Comparison of ENCODE assay signal across 19 mouse cellular contexts in genomic region chr16:32133148-32133547, GRCm38 (mm10). TPM values are rescaled to one million over a fixed set of nuclear protein-coding genes. Genes with fewer than 3 reads are reported as not detected.
"Had no signal": no experiment of that assay in that cellular context is flagged by ENCODE, and none has a peak within 500 bp of the region (broad histone marks: within the 10 kb centered on the region; RNA-seq: fewer than 3 reads in every experiment).

No protein-coding gene starts in this region.

- H3K9me3 ChIP-seq: liver, embryonic 13.5 days; lung, embryonic 15.5 days; megakaryocyte, embryonic 14.5 days; midbrain, embryonic 13.5 days; midbrain, embryonic 15.5 days; neural tube, embryonic 12.5 days had no signal

- H3K36me3 ChIP-seq: liver, embryonic 13.5 days; lung, embryonic 15.5 days; midbrain, embryonic 13.5 days; midbrain, embryonic 15.5 days; neural tube, embryonic 12.5 days had no signal

- H3K4me1 ChIP-seq: lung, embryonic 15.5 days; midbrain, embryonic 13.5 days; midbrain, embryonic 15.5 days; neural tube, embryonic 12.5 days had no signal

- H3K9ac ChIP-seq: liver, embryonic 13.5 days; lung, embryonic 15.5 days; midbrain, embryonic 13.5 days; midbrain, embryonic 15.5 days; neural tube, embryonic 12.5 days had no signal

- H3K27me3 ChIP-seq: liver, embryonic 13.5 days; lung, embryonic 15.5 days; megakaryocyte, embryonic 14.5 days; midbrain, embryonic 13.5 days; midbrain, embryonic 15.5 days; neural tube, embryonic 12.5 days had no signal

- H3K4me3 ChIP-seq: liver, embryonic 13.5 days; lung, embryonic 15.5 days; megakaryocyte, embryonic 14.5 days; midbrain, embryonic 13.5 days; midbrain, embryonic 15.5 days; neural tube, embryonic 12.5 days had no signal

- H3K27ac ChIP-seq: liver, embryonic 13.5 days; lung, embryonic 15.5 days; macrophage; midbrain, embryonic 13.5 days; midbrain, embryonic 15.5 days; neural tube, embryonic 12.5 days had no signal

- H3K4me2 ChIP-seq: liver, embryonic 13.5 days; lung, embryonic 15.5 days; midbrain, embryonic 11.5 days; midbrain, embryonic 13.5 days; midbrain, embryonic 15.5 days; neural tube, embryonic 12.5 days had no signal

- DNase-seq: liver, embryonic 13.5 days; lung, adult 2 months; lung, postnatal 14 days; lung, postnatal 36 days; right cerebral cortex, postnatal 14 days; thymus, adult 18-20 months; thymus, postnatal 14 days; thymus, postnatal 36 days had no signal

- ATAC-seq: lung, postnatal 0 days; midbrain, embryonic 13.5 days; midbrain, embryonic 15.5 days had no signal

RNA-seq across cellular contexts. Expression of gene Bex6, which starts 46.5 kb away (rescaled TPM):
- total RNA-seq: midbrain, postnatal 0 days; neutrophil, adult 5-6 weeks had no signal
- polyA plus RNA-seq: lung, adult 2 months; midbrain, embryonic 11.5 days; midbrain, embryonic 13.5 days; midbrain, embryonic 15.5 days; midbrain, postnatal 0 days; neural tube, embryonic 12.5 days; neural tube, embryonic 14.5 days had no signal
